ENCODE assay signal across 18 mouse cellular contexts in genomic region chr7:111696226-111696625, GRCm38 (mm10).
A peak's percentile ranks its signal among the peaks of the same experiment; 100 is the strongest.
DNase-seq lines count a peak whose midpoint lies in the region; TF ChIP-seq lines count a peak whose summit lies in the region.
"Had no signal": no experiment of that assay in that cellular context is flagged by ENCODE, and none has a peak within 500 bp of the region (broad histone marks: within the 10 kb centered on the region; RNA-seq: fewer than 3 reads in every experiment).

No protein-coding gene starts in this region.

- no peak overlapping the region for H3K27ac ChIP-seq in layer of hippocampus, adult 2 months
- H3K27ac ChIP-seq: embryonic facial prominence, embryonic 13.5 days; embryonic facial prominence, embryonic 15.5 days; forebrain, embryonic 10.5 days; forebrain, embryonic 12.5 days had no signal

- peak; percentile 58 for DNase-seq in 3T3-L1 (ENCODE audit: low read depth, low spot score)
- peak; percentile 13 for DNase-seq in adipocyte (ENCODE audit: low spot score)
- peak; percentile 76 for DNase-seq in fibroblast of lung, adult 2 months (ENCODE audit: low read depth)
- no peak for DNase-seq in layer of hippocampus, adult 2 months (ENCODE audit: low spot score in 2 of 2)
- DNase-seq in cerebellum, postnatal 14 days, result no peak
- DNase-seq: adrenal gland, adult 2 months; adrenal gland, postnatal 10 days; adrenal gland, postnatal 25 days; cerebellum, adult 11 months; cerebellum, adult 18-20 months; cerebellum, adult 8-10 months; cerebellum, adult 9-11 months; cerebellum, postnatal 25 days; embryo, embryonic 11 days had no signal

- no peak for TF ChIP-seq CTCF in layer of hippocampus, adult 2 months (conservative IDR thresholded peaks at IDR 0.05)

- H3K4me3 ChIP-seq in layer of hippocampus, adult 2 months, result no peak overlapping the region
- H3K4me3 ChIP-seq: embryonic facial prominence, embryonic 13.5 days; embryonic facial prominence, embryonic 15.5 days; forebrain, embryonic 10.5 days; forebrain, embryonic 12.5 days had no signal

Comparison
In these comparisons a context has a peak if more than half of its experiments do, and no peak if none do; other contexts are left out.
1. DNase-seq: peak in 3T3-L1 (single experiment), adipocyte (single experiment) and fibroblast of lung, adult 2 months (single experiment); none in layer of hippocampus, adult 2 months (0 of 2) and cerebellum, postnatal 14 days (0 of 2).